Mouse (Mus musculus) layer of hippocampus, adult 8-10 months (tissue): ENCODE measurements around the gene Cab39. TPM values are rescaled to one million over a fixed set of nuclear protein-coding genes. Genes with fewer than 3 reads are reported as not detected.

Experiments used
- DNase-seq, 2 experiments: peaks; one replicate each; pipeline ENCODE4 v3.0.0; 2022; ENCODE audit warnings: low spot score in 2 of 2
- microRNA-seq, 2 experiments: library from miRNA; unstranded; fragments of <30 nt; microRNA quantifications; one replicate each; pipeline ENCODE4 v1.2.0; 2022
- total RNA-seq, 4 experiments: library from RNA; stranded (reverse); gene quantifications; 2 replicates each; pipeline ENCODE4 v1.2.4; 2022

The Cab39 gene
- total RNA-seq, 4 experiments from 2014 or later: 128 to 143 (median 137) TPM

DNA sequence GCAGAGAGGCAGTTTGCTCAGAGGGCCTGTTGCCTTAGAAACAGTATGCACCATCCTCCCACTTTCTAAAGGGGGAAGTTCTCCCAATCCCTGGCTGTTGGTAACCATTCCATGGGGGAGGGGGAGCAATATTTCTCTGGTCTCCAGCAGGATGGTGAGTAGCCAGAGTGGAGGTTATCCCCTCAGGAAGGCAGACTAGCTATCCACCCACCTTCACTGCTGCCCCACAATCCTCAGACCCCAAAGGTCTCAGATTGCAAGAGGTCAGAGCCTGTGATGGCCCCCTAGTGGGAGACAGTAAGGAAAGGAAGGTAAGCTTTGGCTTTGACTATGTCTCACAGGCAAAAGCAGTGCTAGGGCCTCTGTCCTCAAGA lies 106.1 kb downstream of the Cab39 start:
- no peak for DNase-seq

DNA sequence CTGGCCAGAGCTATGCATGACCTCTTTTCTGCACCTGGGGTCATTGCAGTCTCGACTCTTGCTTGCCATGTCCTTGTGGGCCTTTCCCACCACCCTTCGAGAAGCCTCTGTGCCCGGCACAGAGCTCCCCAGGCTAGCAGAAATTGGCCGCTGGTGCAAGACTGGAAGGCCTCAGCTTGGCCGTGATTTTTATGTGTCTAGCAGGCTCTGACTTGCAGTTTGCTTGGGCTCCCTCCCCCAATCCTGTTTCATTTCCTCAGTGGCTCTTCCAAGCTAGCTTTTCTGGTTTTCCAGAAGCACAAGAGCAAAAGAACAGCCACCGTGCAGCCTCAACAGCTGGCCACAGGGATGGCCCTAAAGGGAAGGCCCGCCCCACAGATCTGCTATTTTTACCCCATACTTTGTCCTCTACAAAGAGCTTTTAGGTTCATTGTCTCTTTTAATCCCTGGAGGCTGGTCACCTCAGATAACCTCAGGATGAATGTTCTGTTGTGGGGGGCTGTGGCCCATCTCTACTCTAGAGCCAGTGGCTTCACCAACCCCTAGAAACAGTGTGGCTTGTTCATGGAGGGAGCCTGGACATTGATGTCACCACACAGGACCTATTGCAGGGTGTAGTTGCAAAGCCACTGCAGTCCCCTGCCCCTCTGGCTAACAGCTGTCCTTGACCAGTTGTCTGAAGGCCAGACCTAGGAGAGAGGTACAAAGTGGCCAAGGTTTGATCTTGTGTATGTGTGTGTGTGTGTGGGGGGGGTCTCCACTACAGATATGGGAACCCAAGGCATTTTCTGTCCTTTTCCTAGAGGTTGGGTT lies 107.5 kb downstream of the Cab39 start:
- DNase-seq: no peak

Small RNA genes lying within 50 kb of the gene (microRNA-seq; reads per million reads assigned to microRNA genes)
- 0 reads per million in 2 experiments for gene Gm25472
- gene Mir8096: 0 to 0.96 reads per million in 2 experiments

Other genes with a start within 250 kb of the Cab39 start
- gene G530012D18Rik, start 217.8 kb upstream of the Cab39 start, total RNA-seq: not detected
- gene Sp110, start 194.6 kb upstream of the Cab39 start, total RNA-seq: 1 to 10 TPM in 3 of 4 experiments, under 1 TPM in 1; 0.52 to 5.6 (median 3.4) TPM
- 1 to 10 TPM in 3 of 4 experiments, under 1 TPM in 1; 0.26 to 4.3 (median 2.7) TPM for gene Sp140, start 193.1 kb upstream of the Cab39 start, total RNA-seq
- gene Sp100, start 143.5 kb upstream of the Cab39 start, total RNA-seq: 1 to 10 TPM; 3.4 to 7.1 (median 5.3) TPM
- gene A630001G21Rik, start 14.8 kb upstream of the Cab39 start, total RNA-seq: 1 to 10 TPM in 2 of 4 experiments, under 1 TPM in 1, not detected in 1; 0.21 to 1.8 (median 1.5) TPM
- gene Itm2c, start 100.8 kb downstream of the Cab39 start, total RNA-seq: 100 to 1,000 TPM; 782 to 804 (median 787) TPM
- 1 to 10 TPM; 4.3 to 5.3 (median 4.5) TPM for gene 4933407L21Rik, start 135.0 kb downstream of the Cab39 start, total RNA-seq
- under 1 TPM in 3 of 4 experiments, not detected in 1; 0.08 to 0.52 (median 0.25) TPM for gene Gpr55, start 167.6 kb downstream of the Cab39 start, total RNA-seq
- gene Spata3, start 223.4 kb downstream of the Cab39 start, total RNA-seq: 1 to 10 TPM; 1.1 to 1.7 (median 1.3) TPM